Mouse (Mus musculus): ENCODE measurements around the gene Usp6nl. TPM values are rescaled to one million over a fixed set of nuclear protein-coding genes. Genes with fewer than 3 reads are reported as not detected.

The Usp6nl gene
- total RNA-seq, 4 experiments from 2014 or later, result 16.9 to 20.8 (median 18.3) TPM

GRCm38 (mm10) chr2:6367497-6367896, 45.0 kb downstream of the Usp6nl start:
- DNase-seq (ENCODE audit: low spot score in 2 of 2), result no peak

- no peak for DNase-seq (ENCODE audit: low spot score in 2 of 2)
These were observed 51.7 kb downstream of the Usp6nl start for GRCm38 (mm10) chr2:6374216-6374615.

- no peak for DNase-seq (ENCODE audit: low spot score in 2 of 2)
These were observed 53.6 kb downstream of the Usp6nl start for GRCm38 (mm10) chr2:6376071-6376470.

- no peak for DNase-seq (ENCODE audit: low spot score in 2 of 2)
These were observed 54.5 kb downstream of the Usp6nl start for GRCm38 (mm10) chr2:6376941-6377340.

- no peak for DNase-seq (ENCODE audit: low spot score in 2 of 2)
These were observed 56.2 kb downstream of the Usp6nl start for GRCm38 (mm10) chr2:6378590-6379205.

- no peak for DNase-seq (ENCODE audit: low spot score in 2 of 2)
These were observed 57.3 kb downstream of the Usp6nl start for GRCm38 (mm10) chr2:6379731-6380212.

- DNase-seq (ENCODE audit: low spot score in 2 of 2), result no peak
These were observed 57.9 kb downstream of the Usp6nl start for GRCm38 (mm10) chr2:6380401-6380800.

- DNase-seq (ENCODE audit: low spot score in 2 of 2), result no peak
These were observed 62.1 kb downstream of the Usp6nl start for GRCm38 (mm10) chr2:6384407-6385146.

- no peak for DNase-seq (ENCODE audit: low spot score in 2 of 2)
These were observed 66.7 kb downstream of the Usp6nl start for GRCm38 (mm10) chr2:6389162-6389561.

GRCm38 (mm10) chr2:6391261-6391660, 68.8 kb downstream of the Usp6nl start:
- DNase-seq (ENCODE audit: low spot score in 2 of 2), result no peak

GRCm38 (mm10) chr2:6391940-6392339, 69.5 kb downstream of the Usp6nl start:
- DNase-seq (ENCODE audit: low spot score in 2 of 2), result no peak

- DNase-seq (ENCODE audit: low spot score in 2 of 2), result no peak
These were observed 73.6 kb downstream of the Usp6nl start for GRCm38 (mm10) chr2:6395851-6396625.

- DNase-seq (ENCODE audit: low spot score in 2 of 2), result no peak
These were observed 74.2 kb downstream of the Usp6nl start for GRCm38 (mm10) chr2:6396626-6397146.

GRCm38 (mm10) chr2:6397166-6397565, 74.7 kb downstream of the Usp6nl start:
- no peak for DNase-seq (ENCODE audit: low spot score in 2 of 2)

GRCm38 (mm10) chr2:6398826-6399225, 76.4 kb downstream of the Usp6nl start:
- no peak for DNase-seq (ENCODE audit: low spot score in 2 of 2)

GRCm38 (mm10) chr2:6401039-6401438, 78.6 kb downstream of the Usp6nl start:
- no peak for DNase-seq (ENCODE audit: low spot score in 2 of 2)

GRCm38 (mm10) chr2:6403375-6403774, 80.9 kb downstream of the Usp6nl start:
- DNase-seq (ENCODE audit: low spot score in 2 of 2), result no peak

GRCm38 (mm10) chr2:6403991-6404390, 81.5 kb downstream of the Usp6nl start:
- no peak for DNase-seq (ENCODE audit: low spot score in 2 of 2)

- no peak for DNase-seq (ENCODE audit: low spot score in 2 of 2)
These were observed 82.2 kb downstream of the Usp6nl start for GRCm38 (mm10) chr2:6404627-6405026.

GRCm38 (mm10) chr2:6405059-6406033, 82.9 kb downstream of the Usp6nl start:
- DNase-seq (ENCODE audit: low spot score in 2 of 2), result peak; percentile 47 to 72

- no peak for DNase-seq (ENCODE audit: low spot score in 2 of 2)
These were observed 85.2 kb downstream of the Usp6nl start for GRCm38 (mm10) chr2:6407711-6408110.
